Comparison of ENCODE assay signal across 11 mouse cellular contexts in the genomic region with DNA sequence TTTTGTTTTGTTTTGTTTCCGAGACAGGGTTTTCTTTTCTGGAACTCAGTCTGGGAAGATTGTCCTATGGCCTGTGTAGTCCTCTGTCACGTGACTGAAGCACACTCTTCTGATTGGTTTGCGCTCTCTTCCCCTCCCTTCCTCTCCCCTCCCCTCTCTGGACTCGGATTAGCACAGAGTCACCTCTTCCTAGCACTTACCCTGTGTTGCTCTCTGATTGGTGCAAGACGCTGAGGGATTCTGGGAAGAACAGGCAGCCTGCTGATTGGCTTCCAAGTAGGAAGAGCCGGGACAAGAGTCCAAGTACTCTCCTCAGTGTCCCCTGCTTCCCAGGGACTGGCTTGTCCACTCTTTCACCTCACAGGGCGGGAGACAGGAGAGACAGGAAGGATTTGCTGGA. TPM values are rescaled to one million over a fixed set of nuclear protein-coding genes. Genes with fewer than 3 reads are reported as not detected.
A peak's percentile ranks its signal among the peaks of the same experiment; 100 is the strongest.
DNase-seq lines count a peak whose midpoint lies in the region; ATAC-seq and TF ChIP-seq lines count a peak whose summit lies in the region.
"Had no signal": no experiment of that assay in that cellular context is flagged by ENCODE, and none has a peak within 500 bp of the region (broad histone marks: within the 10 kb centered on the region; RNA-seq: fewer than 3 reads in every experiment).

No protein-coding gene starts in this region.

- no peak overlapping the region for H3K4me2 ChIP-seq in kidney, embryonic 16.5 days (replicated peaks; ENCODE audit: low read depth, low read length)
- no peak overlapping the region for H3K4me2 ChIP-seq in heart, postnatal 0 days (ENCODE audit: low read depth, low read length)
- no peak overlapping the region for H3K4me2 ChIP-seq in midbrain, embryonic 15.5 days
- H3K4me2 ChIP-seq: embryonic facial prominence, embryonic 12.5 days; heart, embryonic 13.5 days had no signal

- WGBS in kidney, embryonic 16.5 days, result 60% methylated on average over 7 of the region's 7 CpGs
- WGBS in heart, postnatal 0 days, result 62% methylated on average over 7 of the region's 7 CpGs
- WGBS in midbrain, embryonic 15.5 days, result 55% methylated on average over 7 of the region's 7 CpGs

- peaks cover 37% of the 10 kb centered on the region for H3K4me1 ChIP-seq in kidney, embryonic 16.5 days (ENCODE audit: insufficient read depth, low read length)
- peaks cover 4 to 27% of the 10 kb centered on the region in 2 experiments; a peak in 2 of 4 replicates for H3K4me1 ChIP-seq in ES-E14 (ENCODE audit: control insufficient read depth in 2 of 2, insufficient read depth in 2 of 2, low read length in 2 of 2, poor library complexity in 1 of 2)
- H3K4me1 ChIP-seq in heart, postnatal 0 days (ENCODE audit: control insufficient read depth, insufficient read depth), result peaks cover 48% of the 10 kb centered on the region
- 0 out of 2 replicates have a peak, but pooled peaks cover 4% of the 10 kb centered on the region for H3K4me1 ChIP-seq in midbrain, embryonic 15.5 days

- no peak for TF ChIP-seq EP300 in heart, postnatal 0 days (IDR thresholded peaks at IDR 0.05; ENCODE audit: low read depth)

- TF ChIP-seq CTCF in heart, postnatal 0 days (IDR thresholded peaks at IDR 0.05; ENCODE audit: low read depth), result no peak

- peak; percentile 45 for DNase-seq in kidney, adult 11 months
- DNase-seq in ES-E14 (ENCODE audit: low read depth, low spot score), result peak; percentile 78
- DNase-seq in heart, postnatal 0 days (ENCODE audit: low spot score), result no peak
- no peak for DNase-seq in spleen, postnatal 10 days (ENCODE audit: low spot score in 2 of 2)
- DNase-seq in layer of hippocampus, adult 11-12 months (ENCODE audit: low spot score), result no peak
- DNase-seq: left cerebral cortex, postnatal 4 days had no signal

- no peak overlapping the region for H3K9ac ChIP-seq in kidney, embryonic 16.5 days (replicated peaks; ENCODE audit: low read length)
- peak overlapping the region; percentile 44; the same call in 1 of the 2 replicates for H3K9ac ChIP-seq in ES-E14 (ENCODE audit: insufficient read depth, low read depth, low read length, poor library complexity, severe bottlenecking)
- no peak overlapping the region for H3K9ac ChIP-seq in heart, postnatal 0 days (replicated peaks; ENCODE audit: low read depth, low read length)
- H3K9ac ChIP-seq in midbrain, embryonic 15.5 days, result no peak overlapping the region
- H3K9ac ChIP-seq: embryonic facial prominence, embryonic 12.5 days; heart, embryonic 13.5 days had no signal

- H3K27ac ChIP-seq in kidney, embryonic 16.5 days (ENCODE audit: low read length), result no peak overlapping the region
- no peak overlapping the region for H3K27ac ChIP-seq in ES-E14 (ENCODE audit: insufficient read depth, low read depth, low read length, poor library complexity, severe bottlenecking)
- no peak overlapping the region for H3K27ac ChIP-seq in heart, postnatal 0 days (ENCODE audit: low read depth)
- H3K27ac ChIP-seq in midbrain, embryonic 15.5 days, result no peak overlapping the region
- H3K27ac ChIP-seq: embryonic facial prominence, embryonic 12.5 days; heart, embryonic 13.5 days had no signal

- H3K27me3 ChIP-seq in kidney, embryonic 16.5 days (ENCODE audit: insufficient read depth, low read length), result no peaks in the 10 kb centered on the region
- H3K27me3 ChIP-seq in heart, postnatal 0 days (ENCODE audit: control insufficient read depth, insufficient read depth, low read length), result no peaks in the 10 kb centered on the region
- H3K27me3 ChIP-seq in midbrain, embryonic 15.5 days (replicated peaks), result peaks cover 3% of the 10 kb centered on the region; the same call in 1 of the 2 replicates

- no peak overlapping the region for H3K4me3 ChIP-seq in kidney, embryonic 16.5 days (ENCODE audit: low read length)
- H3K4me3 ChIP-seq in ES-E14 (ENCODE audit: insufficient read depth in 1 of 2, low read depth in 1 of 2, low read length in 2 of 2, poor library complexity in 1 of 2, severe bottlenecking in 1 of 2), result peak overlapping the region in 1 of 2 experiments; percentile 44; a peak in 2 of 4 replicates
- no peak overlapping the region for H3K4me3 ChIP-seq in heart, postnatal 0 days (ENCODE audit: low read depth, low read length)
- no peak overlapping the region for H3K4me3 ChIP-seq in midbrain, embryonic 15.5 days
- H3K4me3 ChIP-seq: embryonic facial prominence, embryonic 12.5 days; heart, embryonic 13.5 days had no signal

- no peak for ATAC-seq in kidney, embryonic 16.5 days (ENCODE audit: low FRiP score, low TSS enrichment)
- peak; percentile 56 for ATAC-seq in heart, postnatal 0 days (ENCODE audit: insufficient read depth, low read depth)
- ATAC-seq in midbrain, embryonic 15.5 days (replicated peaks), result 0 out of 2 replicates have a peak, but pooled peaks have one; percentile 45
- no peak for ATAC-seq in CD4-positive, CD25-positive, alpha-beta regulatory T cell, adult 4 months

- in situ Hi-C loops in ES-E14 (cut with MboI; ENCODE audit: low sequenced_read_pairs in 2 of 2, unreplicated experiment in 2 of 2), result no loop called here

- no peaks in the 10 kb centered on the region for H3K9me3 ChIP-seq in kidney, embryonic 16.5 days (ENCODE audit: low read length)
- H3K9me3 ChIP-seq in ES-E14 (ENCODE audit: control insufficient read depth, insufficient read depth, low read depth, low read length), result no peaks in the 10 kb centered on the region
- H3K9me3 ChIP-seq in heart, postnatal 0 days (replicated peaks; ENCODE audit: control insufficient read depth, low read length), result no peaks in the 10 kb centered on the region
- no peaks in the 10 kb centered on the region for H3K9me3 ChIP-seq in midbrain, embryonic 15.5 days
- H3K9me3 ChIP-seq: embryonic facial prominence, embryonic 12.5 days; heart, embryonic 13.5 days had no signal

- H3K36me3 ChIP-seq in kidney, embryonic 16.5 days (ENCODE audit: insufficient read depth, low read length), result no peaks in the 10 kb centered on the region
- H3K36me3 ChIP-seq in ES-E14 (ENCODE audit: control insufficient read depth, insufficient read depth, low read length, poor library complexity, severe bottlenecking), result no peaks in the 10 kb centered on the region
- H3K36me3 ChIP-seq in heart, postnatal 0 days (replicated peaks; ENCODE audit: control insufficient read depth, insufficient read depth, low read length), result no peaks in the 10 kb centered on the region
- no peaks in the 10 kb centered on the region for H3K36me3 ChIP-seq in midbrain, embryonic 15.5 days (replicated peaks)
- H3K36me3 ChIP-seq: embryonic facial prominence, embryonic 12.5 days; heart, embryonic 13.5 days had no signal

TF ChIP-seq in ES-E14, 5 proteins besides CTCF, POLR2A, EP300 and RAD21:
- TF ChIP-seq ZC3H11A (IDR thresholded peaks at IDR 0.05; ENCODE audit: borderline replicate concordance, low read depth, low read length) (no peak), CHD2 (IDR thresholded peaks at IDR 0.05; ENCODE audit: low read depth, low read length) (peak; percentile 56; the same call in 1 of the 2 replicates)

RNA-seq across cellular contexts. Expression of gene Casz1, which starts 26.1 kb away (rescaled TPM):
- polyA plus RNA-seq in kidney, embryonic 16.5 days (2015; fragmentation: Nextera tagmentation; extraction: Ambion mirVana), result 5.4 and 8.8 TPM in 2 replicates
- 4.0 and 11.0 TPM in 2 replicates for total RNA-seq in ES-E14 (2012; rRNA removed)
- total RNA-seq in heart, postnatal 0 days (2014; rRNA removed; ENCODE audit: low replicate concordance), result 42.6 and 45.4 TPM in 2 replicates
- 13.7 and 16.4 TPM in 2 replicates for polyA plus RNA-seq in heart, postnatal 0 days (2015; fragmentation: Nextera tagmentation; extraction: Ambion mirVana)
- polyA plus RNA-seq in midbrain, embryonic 15.5 days (2015; fragmentation: Nextera tagmentation; extraction: Ambion mirVana), result 2.8 and 2.9 TPM in 2 replicates
- polyA plus RNA-seq in CD4-positive, CD25-positive, alpha-beta regulatory T cell, adult 4 months (2017; shearing (Covaris generic)), result 1 to 10 TPM; 1.0 to 1.9 TPM

Comparison
In these comparisons a context has a peak if more than half of its experiments do, and no peak if none do; other contexts are left out.
1. DNase-seq: peak in kidney, adult 11 months (single experiment) and ES-E14 (single experiment); none in heart, postnatal 0 days (single experiment), spleen, postnatal 10 days (0 of 2) and layer of hippocampus, adult 11-12 months (single experiment).
2. ATAC-seq: peak in heart, postnatal 0 days (single experiment) and midbrain, embryonic 15.5 days (single experiment); none in kidney, embryonic 16.5 days (single experiment) and CD4-positive, CD25-positive, alpha-beta regulatory T cell, adult 4 months (single experiment).